Mouse (Mus musculus) lung, adult 10 weeks (tissue): ENCODE results near the gene Scap. TPM values are rescaled to one million over a fixed set of nuclear protein-coding genes. Genes with fewer than 3 reads are reported as not detected.

ENCODE experiments used
- polyA plus RNA-seq: library from polyadenylated mRNA; stranded (reverse); fragments of 350-450 nt; fragmentation: Illumina TruSeq; extraction: RNeasy Lipid Tissue Mini Kit (QIAGEN cat#74804); gene quantifications from one replicate; pipeline ENCODE4 v1.2.3, GENCODE M21; 2014; ENCODE audit warnings: low read depth, low replicate concordance; ENCODE audit not compliant: insufficient read depth

Scap gene
- polyA plus RNA-seq, result 19.0 TPM

GRCm38 (mm10) chr9:110333135-110333895, at the start of gene Scap:
Gene Scap (plus strand): TSS chr9:110333288.

DNA sequence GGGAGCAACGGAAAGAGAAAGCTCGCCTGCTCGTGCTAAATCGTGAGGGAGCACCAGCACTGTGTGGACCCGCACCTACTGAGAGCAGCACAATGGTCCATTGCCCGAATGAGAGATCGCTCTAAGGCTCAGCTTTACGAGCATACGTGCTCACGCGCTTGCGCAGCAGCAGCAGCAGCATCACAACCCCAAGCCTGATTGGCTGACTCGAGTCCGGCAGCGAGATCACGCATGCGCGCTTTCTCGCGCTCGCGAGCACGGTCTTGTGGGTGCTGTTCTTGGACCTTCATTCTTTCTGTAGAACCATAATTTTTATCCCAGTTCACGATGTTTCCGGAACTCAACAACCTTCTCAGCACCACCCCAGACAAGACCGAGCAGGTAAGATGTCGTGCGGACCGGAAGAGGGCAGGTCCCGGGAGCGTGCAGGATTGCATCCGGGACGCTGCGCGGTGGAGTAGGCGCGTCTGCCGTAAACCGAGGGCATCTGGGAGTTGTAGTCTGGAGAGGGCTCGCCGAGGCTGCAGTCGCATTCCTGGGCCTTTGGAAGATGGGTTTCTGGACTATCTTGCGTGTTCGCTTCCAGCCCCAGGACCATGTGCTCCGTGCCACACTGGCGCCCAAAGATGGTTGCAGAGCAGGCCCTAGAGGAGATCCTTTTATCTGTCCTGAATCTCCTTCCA, 28.0 kb upstream of the Scap start, which contains the start of gene Elp6:
Gene Elp6 (plus strand): TSS at position 205 of the 683 bp plus-strand sequence.

GRCm38 (mm10) chr9:110408099-110408773, 75.1 kb downstream of the Scap start, which contains the start of gene Ptpn23:
Gene Ptpn23 (minus strand): TSS chr9:110408213.

GRCm38 (mm10) chr9:110419511-110420112, 86.5 kb downstream of the Scap start, which contains the start of gene Ngp:
Gene Ngp (plus strand): TSS chr9:110419747.

Other genes with a start within 250 kb of the Scap start
- 8.3 TPM for gene Smarcc1, start 215.6 kb upstream of the Scap start, polyA plus RNA-seq
- 43.8 TPM for gene Dhx30, start 215.5 kb upstream of the Scap start, polyA plus RNA-seq
- 0.50 TPM for gene Cspg5, start 89.5 kb upstream of the Scap start, polyA plus RNA-seq
- 4.6 TPM for gene Elp6, start 28.1 kb upstream of the Scap start, polyA plus RNA-seq
- gene Ptpn23, start 74.9 kb downstream of the Scap start, polyA plus RNA-seq, result 13.4 TPM
- 0.45 TPM for gene Ngp, start 86.5 kb downstream of the Scap start, polyA plus RNA-seq
- gene Klhl18, start 143.4 kb downstream of the Scap start, polyA plus RNA-seq, result 6.5 TPM
- 4.5 TPM for gene Kif9, start 143.7 kb downstream of the Scap start, polyA plus RNA-seq
- 32.7 TPM for gene Setd2, start 199.3 kb downstream of the Scap start, polyA plus RNA-seq